Mouse (Mus musculus): ENCODE measurements around the gene Alox5ap. TPM values are rescaled to one million over a fixed set of nuclear protein-coding genes. Genes with fewer than 3 reads are reported as not detected.

Alox5ap gene
- total RNA-seq, 1 experiment from 2014 or later: 1,084 TPM

DNA sequence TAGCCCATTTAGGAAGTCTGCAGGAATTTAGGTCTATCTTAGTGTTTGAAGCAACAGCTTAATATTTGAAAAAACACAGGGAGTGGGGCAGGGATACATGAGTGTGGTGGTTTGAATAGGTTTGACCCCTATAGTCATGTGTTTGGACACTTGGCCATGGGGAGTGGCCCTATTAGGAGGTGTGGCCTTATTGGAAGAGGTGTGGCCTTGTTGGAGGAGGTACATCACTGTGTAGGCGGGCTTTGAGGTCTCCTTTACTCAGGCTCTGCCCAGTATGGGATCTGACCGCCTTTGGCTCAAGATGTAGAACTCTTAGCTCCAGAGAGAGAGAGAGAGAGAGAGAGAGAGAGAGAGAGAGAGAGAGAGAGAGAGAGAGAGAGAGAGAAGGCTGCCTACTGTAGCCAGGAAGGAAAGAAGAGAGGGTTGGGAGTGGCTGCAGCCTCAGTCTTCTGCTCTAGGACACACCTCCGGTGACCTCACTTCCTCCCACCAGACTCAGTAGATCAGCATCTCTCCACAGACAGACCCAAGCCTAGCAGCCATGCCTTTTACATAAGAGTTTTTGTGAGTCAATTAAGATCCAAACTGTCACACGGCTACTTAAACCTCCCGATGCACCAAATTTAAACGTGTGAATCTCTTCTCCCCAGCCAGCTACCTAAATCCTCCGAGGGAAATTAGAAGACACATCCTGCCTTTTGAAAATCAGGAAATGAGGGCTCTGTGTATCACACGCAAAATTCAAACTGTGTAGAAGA lies 69.6 kb downstream of the Alox5ap start:
- no peak for ATAC-seq (ENCODE audit: extremely low read depth, insufficient number of reproducible peaks, low FRiP score, poor library complexity, severe bottlenecking)

DNA sequence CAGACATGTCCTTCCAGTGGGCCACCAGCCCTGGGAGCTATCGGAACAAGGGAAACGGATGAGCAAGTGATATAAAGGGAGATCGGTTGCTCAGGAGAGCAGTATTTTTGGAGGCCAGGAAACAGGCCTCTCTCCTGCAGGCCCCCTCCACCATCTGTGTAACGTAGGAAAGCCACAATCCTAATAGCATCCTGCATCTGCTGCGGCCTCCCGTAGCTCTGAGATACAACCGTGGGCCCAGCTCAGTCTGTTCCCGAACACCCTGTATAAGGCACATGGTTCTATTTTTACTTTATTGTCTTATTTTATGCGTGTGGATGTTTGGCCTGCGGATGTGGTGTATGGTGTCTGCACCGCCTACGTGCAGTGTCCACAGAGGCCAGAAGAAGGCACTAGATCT lies 70.4 kb downstream of the Alox5ap start:
- no peak for ATAC-seq (ENCODE audit: extremely low read depth, insufficient number of reproducible peaks, low FRiP score, poor library complexity, severe bottlenecking)

DNA sequence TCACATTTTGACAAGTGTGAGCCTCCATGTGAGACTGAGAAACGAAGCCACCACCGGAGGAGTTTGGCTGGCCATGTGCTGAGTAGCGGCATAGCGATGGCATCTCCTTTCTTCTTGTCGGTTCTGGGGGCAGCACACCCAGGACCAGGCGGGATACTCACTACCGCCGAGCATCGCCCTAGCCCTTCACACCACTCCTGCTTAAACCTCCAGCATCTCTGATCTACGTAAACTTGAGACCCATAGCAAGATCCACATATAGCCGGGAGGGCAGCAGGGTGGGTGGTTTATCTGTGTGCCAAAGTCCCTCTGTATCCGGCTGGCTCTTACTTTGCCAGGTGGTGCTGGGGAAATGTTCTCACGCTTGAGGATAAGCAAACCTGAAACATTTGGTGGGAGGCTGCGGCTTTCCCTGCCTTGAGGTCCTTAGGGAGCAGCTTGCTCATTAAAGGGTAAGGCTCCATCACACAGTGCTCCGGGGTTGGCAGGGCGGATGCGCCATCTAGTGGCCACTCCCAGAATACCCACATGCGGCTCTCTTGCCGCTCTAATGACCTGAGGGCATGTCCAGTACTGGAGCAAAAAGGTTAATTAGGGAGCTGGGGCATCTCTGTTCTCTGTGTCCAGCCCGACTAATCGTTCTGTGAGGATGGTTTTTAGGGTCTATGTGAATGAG lies 71.1 kb downstream of the Alox5ap start:
- ATAC-seq (ENCODE audit: extremely low read depth, insufficient number of reproducible peaks, low FRiP score, poor library complexity, severe bottlenecking): peak; percentile 66

DNA sequence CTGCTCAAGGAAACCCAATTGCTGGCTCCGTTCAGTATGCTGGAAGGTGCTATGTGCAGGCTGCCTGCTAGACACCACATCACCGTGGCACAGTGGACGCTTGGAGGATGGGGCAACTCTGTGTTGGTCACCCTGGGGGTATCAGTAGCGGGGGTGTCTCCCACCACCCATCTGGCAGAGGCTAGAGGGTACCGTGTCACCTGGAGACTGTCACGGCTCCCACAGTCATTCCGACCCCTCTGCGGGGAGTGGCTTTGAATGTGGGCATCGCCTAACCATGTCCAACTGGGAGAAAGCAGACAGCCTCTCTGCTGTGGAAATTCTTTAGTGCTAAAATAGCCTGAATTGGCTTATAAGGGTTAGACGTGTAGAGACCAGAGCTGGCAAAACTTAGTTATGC lies 72.6 kb downstream of the Alox5ap start:
- ATAC-seq (ENCODE audit: extremely low read depth, insufficient number of reproducible peaks, low FRiP score, poor library complexity, severe bottlenecking): no peak

Other genes with a start within 250 kb of the Alox5ap start
- 65.2 and 69.9 TPM in 2 replicates for gene Uspl1, start 80.4 kb upstream of the Alox5ap start, total RNA-seq (2017)
- gene Hmgb1, start 80.3 kb upstream of the Alox5ap start, total RNA-seq (2017): 585 and 681 TPM in 2 replicates
- gene Medag, start 147.0 kb downstream of the Alox5ap start, total RNA-seq (2017): not detected in 2 replicates
- gene Tex26, start 174.9 kb downstream of the Alox5ap start, total RNA-seq (2017): not detected in 2 replicates